Mouse (Mus musculus) T-helper 2 cell (primary cell): ENCODE results near the gene Rpl31.

Source experiments
- in situ Hi-C: fragments of 300-600 bp; cut with MboI, MseI; formaldehyde crosslinking; loops from one replicate; pipeline ENCODE4 v1.15.1; 2025; ENCODE audit warnings: high pct_unique_total_duplicates

Gene Rpl31

GRCm38 (mm10) chr1:39365562-39365961 is 2.1 kb upstream of the Rpl31 start:
- in situ Hi-C loops = no loop called here

DNA sequence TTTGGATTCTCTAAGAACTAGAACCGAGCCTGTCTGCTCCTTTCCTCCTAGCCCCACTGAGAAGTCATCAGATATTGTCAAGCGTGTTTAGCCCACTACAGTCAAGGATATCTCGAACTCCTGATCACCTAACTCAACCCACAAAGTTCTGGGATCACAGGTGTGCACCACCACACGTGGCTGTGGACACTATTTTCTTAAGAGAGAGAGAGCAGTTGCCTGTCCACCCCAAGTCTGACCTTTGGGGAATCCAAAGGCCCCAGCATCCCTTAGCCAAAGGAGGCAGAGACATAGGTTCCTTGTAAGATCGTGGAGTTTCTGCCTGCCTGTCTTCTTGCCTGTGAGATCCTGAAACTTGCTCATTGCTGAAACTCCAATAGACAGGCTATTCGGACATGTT is 597 bp upstream of the Rpl31 start:
- in situ Hi-C loops = no loop called here

DNA sequence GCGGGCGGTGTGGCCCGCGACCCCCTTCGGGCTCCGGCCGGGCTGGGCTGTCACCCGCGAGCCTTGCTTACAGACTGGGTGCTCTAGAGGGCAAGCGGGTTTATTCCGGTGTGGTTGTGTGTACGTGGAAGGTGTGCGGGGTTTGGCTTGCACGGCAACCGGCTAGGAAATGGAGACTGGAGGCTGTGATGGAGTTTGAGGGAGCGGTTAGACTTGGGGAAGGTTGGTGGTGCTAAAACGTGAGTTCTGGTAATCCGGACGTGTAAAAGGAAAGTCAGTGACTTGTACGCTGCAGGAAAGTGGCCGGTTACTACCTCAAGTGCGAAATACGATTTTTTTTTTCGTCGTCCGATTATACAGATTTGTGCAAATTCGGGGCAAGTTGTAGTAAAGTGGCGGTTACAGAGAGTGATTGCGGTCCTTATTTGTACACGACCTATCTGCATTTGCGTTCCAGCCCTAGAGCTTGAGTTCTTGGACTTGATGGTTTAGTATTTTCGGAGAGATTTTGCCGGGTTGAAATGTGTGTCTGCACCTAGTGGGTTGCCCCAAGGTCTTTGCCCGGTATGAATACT is 712 bp downstream of the Rpl31 start:
- in situ Hi-C loops = no loop called here

GRCm38 (mm10) chr1:39370431-39370830 is 2.8 kb downstream of the Rpl31 start:
- in situ Hi-C loops = no loop called here

DNA sequence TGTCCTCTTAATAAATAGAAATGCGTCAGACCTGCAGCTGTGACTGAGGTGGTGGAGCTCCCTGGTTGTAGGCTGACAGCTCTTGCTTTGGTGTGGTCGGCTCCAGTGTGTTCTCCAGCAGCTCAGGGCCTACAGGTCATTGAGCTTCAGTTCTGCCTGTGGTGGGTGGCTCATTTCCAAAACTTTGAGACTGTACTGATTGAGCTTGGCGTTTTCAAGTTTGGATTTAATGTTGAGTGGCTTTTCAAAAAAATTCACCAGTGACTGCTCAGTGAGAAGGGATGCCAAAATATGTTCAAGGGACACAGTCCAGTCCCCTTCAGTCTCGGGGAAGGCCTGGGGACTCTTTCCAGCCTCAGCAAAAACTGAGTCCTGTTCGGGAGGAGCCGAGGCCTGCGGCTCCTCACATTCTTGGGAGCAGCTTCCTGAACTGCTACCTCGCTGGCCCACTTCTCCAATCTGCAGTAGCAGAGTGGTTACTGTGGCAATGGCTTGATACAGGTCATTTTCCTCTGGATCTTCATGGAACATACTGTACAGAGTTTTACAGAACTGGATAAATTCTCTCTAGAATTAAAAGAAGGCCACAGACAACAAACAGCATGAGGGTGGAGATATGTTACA is 4.7 kb downstream of the Rpl31 start:
- in situ Hi-C loops = no loop called here

DNA sequence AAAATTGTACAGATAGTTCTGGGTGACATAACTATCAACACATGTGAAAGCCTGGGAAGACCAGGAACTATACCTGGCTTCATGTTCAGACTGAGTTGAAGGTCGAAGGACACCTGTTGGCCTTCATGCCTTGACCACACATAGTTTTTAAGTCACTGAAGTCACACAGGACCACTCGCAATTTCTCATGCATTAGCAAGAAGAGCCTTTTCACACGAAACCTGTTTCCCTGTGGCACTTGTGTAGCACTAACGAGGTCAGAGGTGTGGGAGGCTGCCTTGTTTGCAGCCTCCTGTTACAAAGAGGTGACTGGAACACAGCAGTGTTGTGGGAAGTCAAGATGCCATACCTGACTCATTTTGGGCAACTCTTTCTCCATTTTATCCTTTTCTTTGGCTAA is 5.7 kb downstream of the Rpl31 start:
- in situ Hi-C loops = no loop called here

DNA sequence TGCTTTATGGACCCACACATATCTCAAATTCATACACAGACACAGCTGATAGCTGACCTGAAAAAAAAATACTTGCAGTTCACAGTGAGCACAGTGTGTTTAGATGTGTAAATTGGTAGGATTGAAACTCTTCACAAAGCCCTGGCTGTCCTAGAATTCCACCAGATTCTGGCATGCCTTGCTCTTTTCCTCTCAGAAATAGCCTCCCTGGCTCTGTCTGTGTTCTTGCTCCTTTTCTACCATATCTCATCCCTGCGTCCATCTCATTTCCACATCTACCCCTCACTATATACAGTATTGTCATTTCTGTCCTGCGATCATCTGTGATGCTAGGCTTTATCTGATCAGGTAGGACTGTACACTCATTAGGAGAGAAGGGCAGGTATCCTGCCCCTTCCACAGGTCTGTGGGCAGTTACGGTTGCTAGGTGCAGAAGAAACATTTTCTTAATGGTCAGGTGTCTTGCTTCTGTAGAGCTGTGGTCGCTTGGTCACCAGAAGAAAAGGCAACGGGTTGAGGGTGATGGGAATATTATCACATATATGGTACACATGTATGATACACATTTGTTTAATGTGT is 6.7 kb downstream of the Rpl31 start:
- in situ Hi-C loops = no loop called here

GRCm38 (mm10) chr1:39376121-39376520 is 8.5 kb downstream of the Rpl31 start:
- in situ Hi-C loops = no loop called here

DNA sequence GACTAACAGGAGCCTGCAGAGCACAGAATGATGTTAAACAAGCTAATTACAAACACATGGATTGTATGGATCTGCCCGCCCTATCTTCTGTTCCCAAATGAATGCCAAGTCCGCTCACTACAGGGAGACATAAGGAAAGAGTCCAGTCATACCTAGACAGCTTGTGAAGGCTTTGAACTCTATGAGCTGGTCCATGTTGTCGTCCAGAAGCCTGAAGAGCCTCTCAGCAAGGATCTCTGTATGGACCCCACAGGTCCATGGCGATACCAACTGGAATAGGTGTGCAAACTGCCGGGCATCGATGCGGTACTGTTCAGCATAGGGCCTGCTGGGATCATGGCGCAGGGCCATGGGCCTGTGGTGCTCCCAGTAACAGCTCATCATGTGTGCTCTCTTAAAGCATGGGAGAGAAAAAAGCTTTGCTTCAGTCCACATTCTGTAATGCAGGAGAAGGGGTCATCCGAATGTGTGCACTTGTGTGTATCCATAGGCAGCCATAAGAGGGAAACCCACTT is 9.1 kb downstream of the Rpl31 start:
- in situ Hi-C loops = no loop called here

DNA sequence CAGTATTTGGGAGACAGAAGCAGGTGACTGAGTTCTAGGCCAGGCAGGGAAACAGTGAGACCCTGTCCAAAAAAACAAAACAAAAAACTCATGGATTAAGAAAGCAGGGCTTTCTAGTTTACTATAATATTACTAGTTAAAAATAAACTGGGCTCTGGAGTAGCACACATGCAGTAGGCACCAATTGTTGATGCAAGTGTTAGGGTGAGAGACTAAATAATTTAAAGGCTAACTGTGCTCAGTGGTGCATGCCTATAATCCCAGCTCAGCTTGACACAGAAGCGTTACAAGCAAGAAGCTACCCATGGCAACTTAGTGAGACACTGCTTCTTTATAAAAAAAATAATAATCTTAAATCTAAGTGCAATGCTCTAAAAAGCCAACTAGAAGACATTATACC is 10.9 kb downstream of the Rpl31 start:
- in situ Hi-C loops = no loop called here

GRCm38 (mm10) chr1:39379021-39379420 is 11.4 kb downstream of the Rpl31 start:
- in situ Hi-C loops = no loop called here

DNA sequence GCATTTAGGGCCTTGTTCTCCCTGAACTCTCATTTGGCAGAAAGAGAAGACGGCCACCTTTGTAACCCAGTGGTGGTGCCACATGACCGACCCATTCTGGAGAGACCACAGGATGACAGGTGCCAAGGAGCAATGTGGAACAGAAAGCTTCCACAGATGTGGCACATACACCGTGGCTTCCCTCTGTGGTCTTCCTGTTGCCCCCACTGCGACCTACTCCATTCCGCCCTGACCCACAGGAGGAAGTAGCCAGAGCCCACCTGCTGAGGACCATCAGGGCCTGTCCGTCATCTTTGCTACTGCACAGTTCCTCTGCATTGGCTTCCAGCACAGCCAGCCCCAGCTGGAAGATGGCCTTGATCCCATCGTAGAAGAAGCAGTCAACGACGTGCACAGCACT is 13.4 kb downstream of the Rpl31 start:
- in situ Hi-C loops = no loop called here

- in situ Hi-C loops = loop anchor here (5.0 kb wide), 1 partner anchor 77 kb away; no protein-coding TSS in a partner anchor
These were observed 17.3 kb downstream of the Rpl31 start for GRCm38 (mm10) chr1:39384914-39385313.

DNA sequence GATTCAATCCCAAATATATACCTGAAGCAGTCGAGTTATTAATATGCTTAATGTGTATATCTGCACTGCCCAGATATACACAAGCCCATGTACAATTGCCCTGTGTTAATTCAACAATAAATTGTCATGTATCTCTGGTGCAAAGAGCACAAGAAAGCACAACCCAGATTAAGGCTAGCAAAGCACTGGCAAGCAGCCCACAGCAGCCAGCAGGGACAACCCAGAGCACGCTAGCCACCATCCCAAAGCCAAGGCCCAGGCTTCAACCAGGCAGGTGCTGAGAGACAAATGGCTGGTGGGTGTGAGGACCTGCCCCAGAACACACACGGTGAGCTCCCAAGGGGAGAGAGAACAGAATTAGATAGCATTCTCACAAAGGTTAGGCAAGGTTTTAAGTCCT is 18.8 kb downstream of the Rpl31 start:
- in situ Hi-C loops = loop anchor here (5.0 kb wide), 1 partner anchor 76 kb away; no protein-coding TSS in a partner anchor

GRCm38 (mm10) chr1:39387497-39387896 is 19.9 kb downstream of the Rpl31 start:
- in situ Hi-C loops = loop anchor here (5.0 kb wide), 1 partner anchor 75 kb away; no protein-coding TSS in a partner anchor

GRCm38 (mm10) chr1:39388163-39388562 is 20.5 kb downstream of the Rpl31 start:
- in situ Hi-C loops = loop anchor here (5.0 kb wide), 1 partner anchor 74 kb away; no protein-coding TSS in a partner anchor

- in situ Hi-C loops = loop anchor here (5.0 kb wide), 1 partner anchor 73 kb away; no protein-coding TSS in a partner anchor
These were observed 21.7 kb downstream of the Rpl31 start for GRCm38 (mm10) chr1:39389338-39389737.

GRCm38 (mm10) chr1:39391652-39392051 is 24.0 kb downstream of the Rpl31 start:
- in situ Hi-C loops = loop anchor here (5.0 kb wide), 1 partner anchor 111 kb away; no protein-coding TSS in a partner anchor

DNA sequence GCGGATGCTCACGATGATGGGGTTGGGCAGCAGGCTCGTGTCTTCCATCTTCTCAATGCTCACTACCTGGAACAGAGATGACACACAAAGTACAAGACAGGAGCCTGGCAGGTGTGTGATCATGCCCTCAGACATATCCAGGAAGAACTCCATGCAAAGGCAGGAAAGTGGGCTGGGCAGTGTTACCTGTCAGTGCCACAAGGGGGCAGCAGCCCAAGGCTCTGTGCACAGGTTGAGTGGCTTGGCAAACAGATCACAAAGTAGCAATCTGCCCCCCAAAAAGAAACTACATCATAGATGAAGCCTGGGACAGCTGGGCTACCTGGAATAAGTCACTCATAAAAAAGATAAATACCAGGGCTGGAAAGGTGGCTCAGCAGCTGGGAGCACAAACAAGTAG is 24.5 kb downstream of the Rpl31 start:
- in situ Hi-C loops = loop anchor here (5.0 kb wide), 1 partner anchor 110 kb away; no protein-coding TSS in a partner anchor

- in situ Hi-C loops = loop anchor here (5.0 kb wide), 1 partner anchor 109 kb away; no protein-coding TSS in a partner anchor
These were observed 25.7 kb downstream of the Rpl31 start for GRCm38 (mm10) chr1:39393217-39393867.

DNA sequence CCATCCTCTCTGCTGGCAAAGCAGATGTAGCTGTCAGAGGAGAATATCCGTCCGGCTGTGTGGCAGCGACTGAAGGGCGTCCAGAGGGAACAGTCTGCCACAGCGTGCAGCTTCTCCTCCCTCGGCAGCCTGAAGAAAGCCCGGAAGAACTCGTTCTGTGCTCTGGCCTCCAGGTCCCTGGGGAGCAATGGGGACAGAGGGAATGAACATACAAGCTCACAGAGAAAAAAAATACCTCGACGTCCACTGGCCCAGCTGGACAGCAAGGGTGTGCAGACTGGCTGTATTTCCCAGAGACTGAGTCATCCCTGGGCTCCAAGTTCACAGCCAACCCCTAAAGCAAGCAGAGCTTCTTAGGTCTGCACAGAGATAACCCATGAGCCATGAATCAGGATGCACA is 26.5 kb downstream of the Rpl31 start:
- in situ Hi-C loops = loop anchor here (5.0 kb wide), 1 partner anchor 108 kb away; no protein-coding TSS in a partner anchor

GRCm38 (mm10) chr1:39394650-39395049 is 27.0 kb downstream of the Rpl31 start:
- in situ Hi-C loops = loop anchor here (5.0 kb wide), 1 partner anchor 108 kb away; no protein-coding TSS in a partner anchor
